Mouse (Mus musculus) CD4-positive, CD25-positive, alpha-beta regulatory T cell, adult 4 months (primary cell): ENCODE results near the gene 5730507C01Rik. TPM values are rescaled to one million over a fixed set of nuclear protein-coding genes. Genes with fewer than 3 reads are reported as not detected.
"Not testable (repeated sequence)": the region's sequence is repeated elsewhere in the genome, so short reads cannot be mapped to it uniquely, and the experiment has no call there.

ENCODE experiments used
- ATAC-seq: one replicate; pipeline ENCODE4 v1.8.0; 2017
- polyA plus RNA-seq, 2 experiments: library from polyadenylated mRNA; unstranded; fragments of 100-300 nt; shearing (Covaris generic); gene quantifications; one replicate each; pipeline ENCODE4 v1.2.1; 2017

Gene 5730507C01Rik
- under 1 TPM in 1 of 2 experiments, not detected in 1; 0.35 TPM for polyA plus RNA-seq

- ATAC-seq, result no peak
These were observed at the start of gene 5730507C01Rik for GRCm38 (mm10) chr12:18514171-18514570. 5730507C01Rik (plus strand) TSS chr12:18514510.

DNA sequence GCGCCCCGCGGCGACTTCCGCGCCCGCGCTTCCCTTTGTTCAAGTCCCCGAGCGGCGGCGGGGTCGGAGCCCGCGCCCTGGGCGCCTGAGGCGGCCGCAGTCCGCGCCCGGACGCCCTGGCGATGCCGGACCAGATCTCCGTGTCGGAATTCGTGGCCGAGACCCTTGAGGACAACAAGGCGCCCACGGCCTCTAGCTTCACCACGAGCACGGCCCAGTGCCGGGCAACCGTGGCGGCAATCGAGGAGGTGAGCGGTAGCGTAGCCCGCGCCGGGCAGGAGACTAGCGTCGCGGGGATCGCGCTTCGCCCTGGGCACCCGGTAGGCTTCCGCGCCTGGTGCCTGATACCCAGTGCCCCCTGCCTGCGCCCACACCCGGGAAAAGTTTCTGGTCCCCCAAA lies 306 bp downstream of the 5730507C01Rik start:
- not testable (repeated sequence) for ATAC-seq

GRCm38 (mm10) chr12:18515077-18515476 lies 767 bp downstream of the 5730507C01Rik start:
- ATAC-seq, result not testable (repeated sequence)
